Mouse (Mus musculus): ENCODE results near the gene Abcc12. TPM values are rescaled to one million over a fixed set of nuclear protein-coding genes. Genes with fewer than 3 reads are reported as not detected.

Abcc12 gene
- polyA plus RNA-seq, 1 experiment, result not detected

GRCm38 (mm10) chr8:86559947-86560687, 20.4 kb downstream of the Abcc12 start:
- no peaks in the 10 kb centered on the region for H3K4me1 ChIP-seq (ENCODE audit: control insufficient read depth, insufficient read depth, low read length)
- no peak overlapping the region for H3K4me3 ChIP-seq (ENCODE audit: insufficient read depth, low read depth, low read length)
- no peak overlapping the region for H3K27ac ChIP-seq (ENCODE audit: insufficient read depth, low read depth, low read length)
- 84% methylated on average over 15 of the region's 15 CpGs for WGBS
- no peak for TF ChIP-seq POLR2A (IDR thresholded peaks at IDR 0.05; ENCODE audit: insufficient read depth, low read depth, low read length)
- no peak for TF ChIP-seq CTCF (IDR thresholded peaks at IDR 0.05; ENCODE audit: insufficient read depth, low read depth, low read length)

- WGBS, result 65% methylated on average over 15 of the region's 15 CpGs
- H3K4me1 ChIP-seq (ENCODE audit: control insufficient read depth, insufficient read depth, low read length), result no peaks in the 10 kb centered on the region
- no peak overlapping the region for H3K27ac ChIP-seq (ENCODE audit: insufficient read depth, low read depth, low read length)
- no peak for TF ChIP-seq CTCF (IDR thresholded peaks at IDR 0.05; ENCODE audit: insufficient read depth, low read depth, low read length)
- TF ChIP-seq POLR2A (IDR thresholded peaks at IDR 0.05; ENCODE audit: insufficient read depth, low read depth, low read length), result no peak
- H3K4me3 ChIP-seq (ENCODE audit: insufficient read depth, low read depth, low read length), result no peak overlapping the region
These were observed 23.1 kb downstream of the Abcc12 start for GRCm38 (mm10) chr8:86557186-86558045.

- H3K4me1 ChIP-seq (ENCODE audit: control insufficient read depth, insufficient read depth, low read length), result no peaks in the 10 kb centered on the region
- WGBS, result 79% methylated on average over 2 of the region's 2 CpGs
- H3K27ac ChIP-seq (ENCODE audit: insufficient read depth, low read depth, low read length), result no peak overlapping the region
- TF ChIP-seq POLR2A (IDR thresholded peaks at IDR 0.05; ENCODE audit: insufficient read depth, low read depth, low read length) (no peak), CTCF (IDR thresholded peaks at IDR 0.05; ENCODE audit: insufficient read depth, low read depth, low read length) (no peak)
- no peak overlapping the region for H3K4me3 ChIP-seq (ENCODE audit: insufficient read depth, low read depth, low read length)
These were observed 24.9 kb downstream of the Abcc12 start for GRCm38 (mm10) chr8:86555564-86555963.

GRCm38 (mm10) chr8:86554220-86554891, 26.1 kb downstream of the Abcc12 start:
- TF ChIP-seq CTCF (IDR thresholded peaks at IDR 0.05; ENCODE audit: insufficient read depth, low read depth, low read length) (no peak), POLR2A (IDR thresholded peaks at IDR 0.05; ENCODE audit: insufficient read depth, low read depth, low read length) (no peak)
- 90% methylated on average over 12 of the region's 12 CpGs for whole genome bisulfite sequencing
- Histone ChIP-seq H3K4me3 (ENCODE audit: insufficient read depth, low read depth, low read length) (no peak overlapping the region), H3K4me1 (ENCODE audit: control insufficient read depth, insufficient read depth, low read length) (no peaks in the 10 kb centered on the region), H3K27ac (ENCODE audit: insufficient read depth, low read depth, low read length) (no peak overlapping the region)

GRCm38 (mm10) chr8:86550516-86550915, 30.0 kb downstream of the Abcc12 start:
- TF ChIP-seq POLR2A (IDR thresholded peaks at IDR 0.05; ENCODE audit: insufficient read depth, low read depth, low read length), result no peak
- TF ChIP-seq CTCF (IDR thresholded peaks at IDR 0.05; ENCODE audit: insufficient read depth, low read depth, low read length), result no peak
- H3K4me1 ChIP-seq (ENCODE audit: control insufficient read depth, insufficient read depth, low read length), result no peaks in the 10 kb centered on the region
- H3K27ac ChIP-seq (ENCODE audit: insufficient read depth, low read depth, low read length), result no peak overlapping the region
- no peak overlapping the region for H3K4me3 ChIP-seq (ENCODE audit: insufficient read depth, low read depth, low read length)
- 93% methylated on average over 10 of the region's 10 CpGs for WGBS

- WGBS, result 43% methylated on average over 1 of the region's 1 CpGs
- Histone ChIP-seq H3K27ac (ENCODE audit: insufficient read depth, low read depth, low read length) (no peak overlapping the region), H3K4me1 (ENCODE audit: control insufficient read depth, insufficient read depth, low read length) (no peaks in the 10 kb centered on the region), H3K4me3 (ENCODE audit: insufficient read depth, low read depth, low read length) (no peak overlapping the region)
- TF ChIP-seq POLR2A (IDR thresholded peaks at IDR 0.05; ENCODE audit: insufficient read depth, low read depth, low read length), result no peak
- TF ChIP-seq CTCF (IDR thresholded peaks at IDR 0.05; ENCODE audit: insufficient read depth, low read depth, low read length), result no peak
These were observed 34.5 kb downstream of the Abcc12 start for GRCm38 (mm10) chr8:86546001-86546400.

- Histone ChIP-seq H3K27ac (ENCODE audit: insufficient read depth, low read depth, low read length) (no peak overlapping the region), H3K4me3 (ENCODE audit: insufficient read depth, low read depth, low read length) (no peak overlapping the region), H3K4me1 (ENCODE audit: control insufficient read depth, insufficient read depth, low read length) (peaks cover 5% of the 10 kb centered on the region)
- TF ChIP-seq CTCF (IDR thresholded peaks at IDR 0.05; ENCODE audit: insufficient read depth, low read depth, low read length) (no peak), POLR2A (IDR thresholded peaks at IDR 0.05; ENCODE audit: insufficient read depth, low read depth, low read length) (no peak)
- 94% methylated on average over 6 of the region's 6 CpGs for WGBS
These were observed 39.6 kb downstream of the Abcc12 start for GRCm38 (mm10) chr8:86540906-86541305.

- WGBS, result 96% methylated on average over 2 of the region's 2 CpGs
- peaks cover 7% of the 10 kb centered on the region for H3K4me1 ChIP-seq (ENCODE audit: control insufficient read depth, insufficient read depth, low read length)
- TF ChIP-seq POLR2A (IDR thresholded peaks at IDR 0.05; ENCODE audit: insufficient read depth, low read depth, low read length) (no peak), CTCF (IDR thresholded peaks at IDR 0.05; ENCODE audit: insufficient read depth, low read depth, low read length) (no peak)
- no peak overlapping the region for H3K27ac ChIP-seq (ENCODE audit: insufficient read depth, low read depth, low read length)
- H3K4me3 ChIP-seq (ENCODE audit: insufficient read depth, low read depth, low read length), result no peak overlapping the region
These were observed 40.1 kb downstream of the Abcc12 start for GRCm38 (mm10) chr8:86540376-86540775.

- Histone ChIP-seq H3K4me1 (ENCODE audit: control insufficient read depth, insufficient read depth, low read length) (peaks cover 10% of the 10 kb centered on the region), H3K27ac (ENCODE audit: insufficient read depth, low read depth, low read length) (no peak overlapping the region), H3K4me3 (ENCODE audit: insufficient read depth, low read depth, low read length) (no peak overlapping the region)
- WGBS, result 64% methylated on average over 3 of the region's 3 CpGs
- 0 out of 2 replicates have a peak, but pooled peaks have one; percentile 1 for TF ChIP-seq CTCF (IDR thresholded peaks at IDR 0.05; ENCODE audit: insufficient read depth, low read depth, low read length)
- TF ChIP-seq POLR2A (IDR thresholded peaks at IDR 0.05; ENCODE audit: insufficient read depth, low read depth, low read length), result no peak
These were observed 43.9 kb downstream of the Abcc12 start for GRCm38 (mm10) chr8:86536663-86536987.

Measured in olfactory bulb, adult 2 months (tissue).